Mouse (Mus musculus) heart, embryonic 13.5 days (tissue): ENCODE data around the gene Fbxw7. TPM values are rescaled to one million over a fixed set of nuclear protein-coding genes. Genes with fewer than 3 reads are reported as not detected.

Source experiments
- ATAC-seq: fragments of 200-750 bp; cut with Nextera tagmentation; 2 replicates; pipeline ENCODE4 v1.8.0; 2017; ENCODE audit warnings: moderate TSS enrichment; ENCODE audit not compliant: insufficient number of reproducible peaks, low FRiP score, low TSS enrichment; ENCODE audit errors: extremely low read depth
- H3K27ac ChIP-seq: fragments of 300-500 bp; sonication (generic); replicated peaks from 2 replicates; pipeline ENCODE4 v1.5.1; 2015; ENCODE audit warnings: moderate library complexity, mild to moderate bottlenecking, inconsistent platforms
- H3K27me3 ChIP-seq: fragments of 300-500 bp; sonication (generic); replicated peaks from 2 replicates; pipeline ENCODE4 v1.6.1; 2015; ENCODE audit warnings: mild to moderate bottlenecking, inconsistent platforms
- H3K36me3 ChIP-seq: fragments of 300-500 bp; sonication (generic); 2 replicates; pipeline ENCODE4 v1.6.1; 2015; ENCODE audit warnings: mild to moderate bottlenecking, inconsistent platforms
- H3K4me1 ChIP-seq: fragments of 300-500 bp; sonication (generic); 2 replicates; pipeline ENCODE4 v1.6.1; 2015; ENCODE audit warnings: inconsistent platforms
- H3K4me2 ChIP-seq: fragments of 300-500 bp; sonication (generic); 2 replicates; pipeline ENCODE4 v1.6.1; 2015; ENCODE audit warnings: inconsistent platforms, mild to moderate bottlenecking, moderate library complexity
- H3K4me3 ChIP-seq: fragments of 300-500 bp; sonication (generic); 2 replicates; pipeline ENCODE4 v1.5.1; 2015; ENCODE audit warnings: moderate library complexity, mild to moderate bottlenecking, inconsistent platforms
- H3K9ac ChIP-seq: fragments of 300-500 bp; sonication (generic); 2 replicates; pipeline ENCODE4 v1.6.1; 2015; ENCODE audit warnings: inconsistent platforms, mild to moderate bottlenecking, moderate library complexity
- H3K9me3 ChIP-seq: fragments of 300-500 bp; sonication (generic); 2 replicates; pipeline ENCODE4 v1.6.1; 2016; ENCODE audit warnings: inconsistent platforms
- WGBS: fragments of 180-500 bp; shearing (Covaris S2); methylation state at CpG from one replicate; pipeline ENCODE4 v1.1.7; 2015; ENCODE audit warnings: mixed read lengths; 5-methylcytosine and 5-hydroxymethylcytosine counted together
- polyA plus RNA-seq: library from polyadenylated mRNA; unstranded; fragments of >200 nt; fragmentation: Nextera tagmentation; extraction: Ambion mirVana; gene quantifications from 2 replicates; pipeline ENCODE4 v1.2.1, GENCODE M21; 2015

Fbxw7 gene
- polyA plus RNA-seq, 1 experiment from 2014 or later: 6.4 TPM

- ATAC-seq: no peak
- no peak overlapping the region for H3K9ac ChIP-seq
- H3K36me3 ChIP-seq: no peaks in the 10 kb centered on the region
- H3K4me3 ChIP-seq: no peak overlapping the region
- no peak overlapping the region for H3K4me2 ChIP-seq
- H3K4me1 ChIP-seq: peaks cover 20% of the 10 kb centered on the region
- no peak overlapping the region for H3K27ac ChIP-seq
- no peaks in the 10 kb centered on the region for H3K9me3 ChIP-seq
- H3K27me3 ChIP-seq: no peaks in the 10 kb centered on the region
- WGBS: 83% methylated on average over 3 of the region's 3 CpGs
Measured at GRCm38 (mm10) chr3:84826938-84827337, 11.9 kb downstream of the Fbxw7 start.

DNA sequence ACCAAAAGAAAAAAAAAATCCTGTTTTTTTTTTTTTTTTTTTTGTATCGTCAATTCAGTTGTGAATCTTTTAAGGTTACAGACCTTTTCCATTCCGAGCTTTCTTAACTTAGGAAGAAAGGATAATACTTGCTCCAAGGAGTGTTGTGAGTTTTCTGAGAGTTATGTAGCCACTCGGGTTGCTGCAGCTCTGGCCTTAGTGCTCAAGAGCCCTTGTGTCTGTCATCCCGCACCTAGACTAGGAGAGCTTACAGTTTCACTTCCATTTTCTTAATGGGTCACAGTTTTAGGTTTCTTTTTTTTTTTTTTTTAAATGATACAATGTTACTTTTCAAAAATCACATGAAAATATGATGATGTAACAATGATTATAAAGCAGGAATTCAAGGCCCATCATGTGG lies 12.5 kb downstream of the Fbxw7 start:
- Histone ChIP-seq H3K4me3 (no peak overlapping the region), H3K9me3 (no peaks in the 10 kb centered on the region), H3K27ac (no peak overlapping the region), H3K4me1 (peaks cover 20% of the 10 kb centered on the region), H3K4me2 (no peak overlapping the region), H3K36me3 (no peaks in the 10 kb centered on the region), H3K27me3 (no peaks in the 10 kb centered on the region), H3K9ac (no peak overlapping the region)
- ATAC-seq: no peak
- WGBS: 81% methylated on average over 4 of the region's 4 CpGs

GRCm38 (mm10) chr3:84829366-84829765 lies 14.3 kb downstream of the Fbxw7 start:
- 68% methylated on average over 1 of the region's 1 CpGs for WGBS
- no peak for ATAC-seq
- no peak overlapping the region for H3K9ac ChIP-seq

GRCm38 (mm10) chr3:84836029-84836428 lies 21.0 kb downstream of the Fbxw7 start:
- no peaks in the 10 kb centered on the region for H3K36me3 ChIP-seq
- no peak overlapping the region for H3K27ac ChIP-seq
- no peaks in the 10 kb centered on the region for H3K9me3 ChIP-seq
- WGBS: 75% methylated on average over 5 of the region's 5 CpGs
- no peak for ATAC-seq
- no peaks in the 10 kb centered on the region for H3K27me3 ChIP-seq
- no peak overlapping the region for H3K9ac ChIP-seq
- no peak overlapping the region for H3K4me3 ChIP-seq
- H3K4me1 ChIP-seq: no peaks in the 10 kb centered on the region
- H3K4me2 ChIP-seq: no peak overlapping the region

More at GRCm38 (mm10) chr3:84829366-84829765, 14.3 kb downstream of the Fbxw7 start:
- H3K4me2 ChIP-seq: no peak overlapping the region
- H3K27me3 ChIP-seq: no peaks in the 10 kb centered on the region
- H3K4me3 ChIP-seq: no peak overlapping the region
- H3K9me3 ChIP-seq: no peaks in the 10 kb centered on the region
- H3K36me3 ChIP-seq: no peaks in the 10 kb centered on the region
- peaks cover 20% of the 10 kb centered on the region for H3K4me1 ChIP-seq
- no peak overlapping the region for H3K27ac ChIP-seq

DNA sequence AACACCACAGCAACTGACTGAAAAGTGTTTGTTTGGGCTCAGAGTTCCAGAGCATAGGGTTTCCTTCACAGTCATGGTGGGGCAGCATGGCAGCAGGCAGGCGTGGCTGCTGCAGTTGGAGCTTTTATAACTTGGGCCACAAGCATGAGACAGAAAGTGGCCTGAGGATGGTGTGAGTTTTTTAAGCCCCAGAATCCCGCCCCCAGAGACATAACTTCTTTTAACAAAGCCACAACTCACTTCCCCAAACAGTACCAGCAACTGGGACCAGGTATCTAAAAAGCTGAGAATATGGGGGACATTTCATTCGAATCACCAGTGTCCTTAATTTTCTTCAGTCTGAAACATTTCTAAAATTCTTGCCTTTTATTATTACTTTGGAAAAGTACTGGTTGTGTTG lies 22.9 kb downstream of the Fbxw7 start:
- Histone ChIP-seq H3K9me3 (no peaks in the 10 kb centered on the region), H3K36me3 (no peaks in the 10 kb centered on the region), H3K27ac (no peak overlapping the region), H3K4me1 (no peaks in the 10 kb centered on the region), H3K4me2 (no peak overlapping the region), H3K9ac (no peak overlapping the region), H3K4me3 (no peak overlapping the region), H3K27me3 (no peaks in the 10 kb centered on the region)
- no peak for ATAC-seq
- WGBS: 83% methylated on average over 3 of the region's 3 CpGs

- no peaks in the 10 kb centered on the region for H3K4me1 ChIP-seq
- H3K9me3 ChIP-seq: no peaks in the 10 kb centered on the region
- no peak for ATAC-seq
- no peaks in the 10 kb centered on the region for H3K36me3 ChIP-seq
- no peak overlapping the region for H3K27ac ChIP-seq
- 82% methylated on average over 5 of the region's 5 CpGs for WGBS
- H3K4me3 ChIP-seq: no peak overlapping the region
- H3K9ac ChIP-seq: no peak overlapping the region
- H3K4me2 ChIP-seq: no peak overlapping the region
- H3K27me3 ChIP-seq: no peaks in the 10 kb centered on the region
Measured at GRCm38 (mm10) chr3:84839499-84839898, 24.4 kb downstream of the Fbxw7 start.

DNA sequence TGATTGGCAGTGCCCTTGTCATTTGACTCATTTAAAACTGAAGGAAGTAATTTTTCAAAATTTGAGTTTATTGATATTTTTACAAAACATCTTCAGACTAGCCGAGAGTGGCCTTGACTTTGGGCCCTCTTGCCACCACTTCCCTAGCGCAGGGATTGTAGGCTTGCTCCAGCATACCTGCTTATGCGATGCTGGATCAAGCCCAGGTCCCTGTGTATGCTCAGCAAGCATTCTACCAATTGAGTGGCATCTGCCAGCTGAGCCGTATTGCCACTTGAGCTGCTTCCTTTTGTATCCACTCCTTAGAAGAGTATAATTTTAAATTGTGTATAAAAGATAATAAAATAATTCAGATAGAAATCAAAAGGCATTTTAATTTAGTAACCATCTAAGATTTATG lies 26.2 kb downstream of the Fbxw7 start:
- WGBS: 86% methylated on average over 4 of the region's 4 CpGs

DNA sequence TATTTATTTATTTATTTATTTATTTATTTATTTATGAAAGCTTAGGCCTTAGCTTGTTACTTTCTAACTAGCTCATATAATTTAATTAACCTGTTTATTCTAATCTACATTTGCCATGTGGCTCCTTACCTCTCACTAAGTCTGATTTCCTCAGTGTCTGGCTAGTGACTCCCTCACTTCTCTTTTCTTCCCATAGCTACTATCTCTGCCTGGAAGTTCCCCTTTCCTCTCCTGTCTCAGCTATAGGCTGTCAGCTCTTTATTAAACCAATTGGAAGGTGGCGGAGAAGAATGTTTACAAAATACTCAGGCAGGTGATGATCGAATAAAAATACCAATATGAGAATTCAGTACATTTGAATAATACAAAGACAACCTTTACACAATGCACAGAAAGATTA lies 27.7 kb downstream of the Fbxw7 start:
- Histone ChIP-seq H3K9me3 (no peaks in the 10 kb centered on the region), H3K9ac (no peak overlapping the region), H3K4me2 (no peak overlapping the region), H3K27ac (no peak overlapping the region), H3K27me3 (no peaks in the 10 kb centered on the region), H3K4me3 (no peak overlapping the region), H3K4me1 (peaks cover 13% of the 10 kb centered on the region), H3K36me3 (no peaks in the 10 kb centered on the region)
- ATAC-seq: no peak
- WGBS: 76% methylated on average over 2 of the region's 2 CpGs

More for the DNA sequence above, 26.2 kb downstream of the Fbxw7 start:
- no peak overlapping the region for H3K9ac ChIP-seq
- H3K27ac ChIP-seq: no peak overlapping the region
- H3K4me1 ChIP-seq: no peaks in the 10 kb centered on the region
- H3K9me3 ChIP-seq: no peaks in the 10 kb centered on the region
- no peak overlapping the region for H3K4me3 ChIP-seq
- ATAC-seq: no peak
- H3K4me2 ChIP-seq: no peak overlapping the region
- H3K27me3 ChIP-seq: no peaks in the 10 kb centered on the region
- H3K36me3 ChIP-seq: no peaks in the 10 kb centered on the region

- no peak overlapping the region for H3K27ac ChIP-seq
- WGBS: 17% methylated on average over 1 of the region's 1 CpGs
- no peak overlapping the region for H3K4me3 ChIP-seq
- peaks cover 16% of the 10 kb centered on the region for H3K4me1 ChIP-seq
- H3K27me3 ChIP-seq: no peaks in the 10 kb centered on the region
- no peak overlapping the region for H3K9ac ChIP-seq
- no peak for ATAC-seq
- H3K4me2 ChIP-seq: no peak overlapping the region
- H3K36me3 ChIP-seq: no peaks in the 10 kb centered on the region
- no peaks in the 10 kb centered on the region for H3K9me3 ChIP-seq
Measured at GRCm38 (mm10) chr3:84843594-84843993, 28.5 kb downstream of the Fbxw7 start.

DNA sequence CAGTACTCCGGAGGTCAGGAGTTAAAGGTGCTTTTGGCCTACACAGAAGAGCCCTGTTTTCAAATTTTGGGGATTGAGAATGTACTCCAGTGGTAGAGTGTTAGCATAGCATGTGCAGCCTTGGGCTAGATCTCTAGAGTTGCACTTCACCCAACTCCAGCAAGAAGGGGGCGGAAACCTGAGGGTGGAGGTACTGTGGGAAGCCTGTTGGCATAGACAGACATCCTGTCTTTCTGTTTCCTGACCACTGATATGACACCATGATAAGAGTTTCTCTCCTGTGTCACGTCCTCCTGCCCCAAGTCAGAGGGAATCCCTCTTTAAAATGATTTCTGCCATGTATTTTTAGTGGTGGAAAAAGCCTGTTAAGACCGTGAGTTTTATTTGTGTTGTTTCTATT lies 33.7 kb downstream of the Fbxw7 start:
- Histone ChIP-seq H3K9ac (no peak overlapping the region), H3K36me3 (no peaks in the 10 kb centered on the region), H3K4me2 (no peak overlapping the region), H3K27ac (peak overlapping the region; percentile 21; the same call in 1 of the 2 replicates), H3K4me1 (peaks cover 47% of the 10 kb centered on the region), H3K4me3 (no peak overlapping the region), H3K9me3 (no peaks in the 10 kb centered on the region), H3K27me3 (no peaks in the 10 kb centered on the region)
- no peak for ATAC-seq
- WGBS: 67% methylated on average over 4 of the region's 4 CpGs

DNA sequence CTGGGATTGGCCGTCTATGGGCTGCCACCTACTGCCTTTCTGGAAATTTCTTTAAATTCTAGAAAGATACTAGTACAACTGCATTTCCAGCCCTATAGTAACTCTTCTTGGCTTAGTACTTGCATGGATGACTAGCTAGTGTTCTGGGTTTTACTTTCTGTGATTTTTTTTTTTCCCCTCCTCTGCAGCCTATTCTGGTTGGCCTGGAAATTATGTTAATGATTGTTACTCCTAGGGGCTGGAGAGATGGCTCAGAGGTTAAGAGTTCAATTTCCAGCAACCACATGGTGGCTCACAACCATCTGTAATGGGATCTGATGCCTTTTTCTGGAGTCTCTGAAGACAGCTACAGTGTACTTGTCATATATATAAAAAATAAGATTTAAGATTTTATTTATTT lies 35.4 kb downstream of the Fbxw7 start:
- H3K9me3 ChIP-seq: no peaks in the 10 kb centered on the region
- WGBS: 86% methylated on average over 1 of the region's 1 CpGs
- no peak overlapping the region for H3K27ac ChIP-seq
- H3K4me1 ChIP-seq: peaks cover 48% of the 10 kb centered on the region
- H3K9ac ChIP-seq: no peak overlapping the region
- H3K27me3 ChIP-seq: no peaks in the 10 kb centered on the region
- ATAC-seq: no peak
- H3K4me3 ChIP-seq: no peak overlapping the region
- no peaks in the 10 kb centered on the region for H3K36me3 ChIP-seq
- no peak overlapping the region for H3K4me2 ChIP-seq

GRCm38 (mm10) chr3:84851801-84852200 lies 36.7 kb downstream of the Fbxw7 start:
- no peaks in the 10 kb centered on the region for H3K27me3 ChIP-seq
- 0 out of 2 replicates have a peak overlapping the region, but pooled peaks have one; percentile 1 for H3K27ac ChIP-seq
- 48% methylated on average over 1 of the region's 1 CpGs for WGBS
- H3K4me1 ChIP-seq: peaks cover 45% of the 10 kb centered on the region
- H3K4me2 ChIP-seq: no peak overlapping the region
- H3K4me3 ChIP-seq: no peak overlapping the region
- H3K36me3 ChIP-seq: no peaks in the 10 kb centered on the region
- no peak for ATAC-seq
- no peaks in the 10 kb centered on the region for H3K9me3 ChIP-seq
- no peak overlapping the region for H3K9ac ChIP-seq
